Mouse (Mus musculus) bone marrow, adult 2 months (tissue): ENCODE measurements at regions not wholly inside any gene's neighbourhood (a gene's known extent, or its start where the extent isn't known, plus 50 kb on each side); places are given as distances from the start of the nearest gene placed in this dataset.

Experiments used
- CTCF ChIP-seq: fragments of 200-500 bp; IDR thresholded peaks from 2 replicates; pipeline ENCODE4 v1.5.1; 2011; ENCODE audit warnings: low read length, control low read depth; ENCODE audit not compliant: control insufficient read depth, insufficient read depth
- POLR2A ChIP-seq: fragments of 200-500 bp; IDR thresholded peaks from 2 replicates; pipeline ENCODE4 v1.6.1; 2011; ENCODE audit warnings: low read depth, mild to moderate bottlenecking, control low read depth, low read length, borderline replicate concordance; ENCODE audit not compliant: control insufficient read depth

DNA sequence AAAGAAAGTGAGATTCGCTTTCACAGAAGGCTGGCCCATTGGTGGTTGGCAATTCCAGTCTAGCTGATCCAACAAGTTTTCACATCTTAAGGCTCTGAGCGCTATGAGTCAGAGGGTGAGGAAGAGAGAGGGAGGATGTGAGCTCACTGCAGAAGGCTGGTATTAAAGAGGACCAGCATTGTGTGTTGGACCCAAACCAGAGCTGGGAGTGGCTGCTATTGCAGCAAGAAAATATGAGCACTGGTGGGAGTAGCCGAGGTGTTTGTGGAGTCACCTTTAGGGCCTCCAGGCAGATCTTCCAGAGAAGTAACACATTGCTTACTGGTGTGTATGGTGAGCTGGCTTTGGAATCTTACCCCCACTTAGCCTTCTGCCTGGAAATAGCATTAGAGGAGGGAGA is 133.6 kb downstream of the Dusp6 start:
- TF ChIP-seq CTCF (no peak), POLR2A (no peak)
